Mouse (Mus musculus) spleen, postnatal 10 days (tissue): ENCODE results near the gene Gm15023.
"Not testable (repeated sequence)": the region's sequence is repeated elsewhere in the genome, so short reads cannot be mapped to it uniquely, and the experiment has no call there.

Experiments
- DNase-seq, 2 experiments: peaks; one replicate each; pipeline ENCODE4 v3.0.0; 2021 to 2022; ENCODE audit warnings: low spot score in 2 of 2

Gene Gm15023

DNA sequence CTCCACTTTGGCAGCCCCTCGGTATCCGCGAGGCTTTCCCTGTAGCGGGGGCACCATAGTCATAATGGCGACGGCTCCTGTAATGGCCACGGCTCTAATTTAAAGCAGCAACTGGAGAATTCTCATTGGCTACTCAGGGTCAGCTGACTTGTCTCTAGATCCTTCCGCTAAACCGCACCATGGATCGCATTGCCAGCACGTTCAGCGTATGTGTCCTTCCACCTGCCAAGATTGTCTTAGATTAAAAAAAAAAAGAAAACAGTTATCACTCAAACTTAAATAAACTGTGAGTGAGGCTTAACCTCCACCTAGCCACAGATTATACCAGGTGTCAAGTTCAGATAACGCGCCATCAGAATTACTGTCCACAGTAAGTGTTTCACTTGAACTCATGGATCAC lies at the start of gene Gm15023:
Gene Gm15023, minus strand, starts transcription at position 101 of the 400 bp plus-strand sequence.
- DNase-seq: not testable (repeated sequence)

DNA sequence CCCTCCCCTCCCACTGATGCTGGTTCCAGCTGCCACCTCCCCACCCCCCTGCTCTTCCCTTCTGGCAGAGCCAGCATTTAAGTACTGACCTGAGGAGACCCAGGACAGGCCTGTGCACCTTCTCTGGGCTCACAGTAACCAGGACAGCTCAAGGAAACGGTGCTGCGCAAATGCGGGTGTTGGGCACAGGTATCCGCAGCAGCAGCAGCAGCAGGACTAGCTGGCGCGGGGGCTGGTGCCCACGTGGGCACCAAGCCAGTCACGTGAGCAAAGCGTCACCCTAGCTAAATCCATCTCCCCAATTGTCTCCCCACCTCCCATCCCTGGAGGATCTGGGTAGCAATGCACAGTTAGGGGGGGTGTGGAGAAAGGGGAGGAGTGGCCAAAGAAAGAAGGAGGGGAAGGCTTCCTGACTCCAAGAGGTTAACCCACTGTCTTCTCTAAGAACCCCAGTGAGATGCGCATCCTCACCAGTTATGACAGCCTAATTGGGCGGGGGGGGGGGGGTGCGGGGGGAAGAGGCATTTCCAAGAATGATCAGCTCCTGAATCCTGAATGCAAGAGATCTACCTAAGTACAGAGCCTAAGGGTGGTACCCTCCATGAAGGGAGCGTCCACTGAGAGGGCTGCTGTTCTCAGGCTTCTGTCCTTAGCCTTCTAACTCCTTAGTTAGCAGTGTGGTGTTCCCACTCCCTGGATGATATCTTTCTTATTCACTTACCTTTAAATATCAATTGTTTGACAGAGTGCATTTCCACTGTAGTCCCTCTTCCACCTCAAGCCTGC lies 33.2 kb upstream of the Gm15023 start, which contains the start of gene Tceal6:
Gene Tceal6, minus strand, starts transcription at position 252 of the 786 bp plus-strand sequence.
- DNase-seq: no peak

DNA sequence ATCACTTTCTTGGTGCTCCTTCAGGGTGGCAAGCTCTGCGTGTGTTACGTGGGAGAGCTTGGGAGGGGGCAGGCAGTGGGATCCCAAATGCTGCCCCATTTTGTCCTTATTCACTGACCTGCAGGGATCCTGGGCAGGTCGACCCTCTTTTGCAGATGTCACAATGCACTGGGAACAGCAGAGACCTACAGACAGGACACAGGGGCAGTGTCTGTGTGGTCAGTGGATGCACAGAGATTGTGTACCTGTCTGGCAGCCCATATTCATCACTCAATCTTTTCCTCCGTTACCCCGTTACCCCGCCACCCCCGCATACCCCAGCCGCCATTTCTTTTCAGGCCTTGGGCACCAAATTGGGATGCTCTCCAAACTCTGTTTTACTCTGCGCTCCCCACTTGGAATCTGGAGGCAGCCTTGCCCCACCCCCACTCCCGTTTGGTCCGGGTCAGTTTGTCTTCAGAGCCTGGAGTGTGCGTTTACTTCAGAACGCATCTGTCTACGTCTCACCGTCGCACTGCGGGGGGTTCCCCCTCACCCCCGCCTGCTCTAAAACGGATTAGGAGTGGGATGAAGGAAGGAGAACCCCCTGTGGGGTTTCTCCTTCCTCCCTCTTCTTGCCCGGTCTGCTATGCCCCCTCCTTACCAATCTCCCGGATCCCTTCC lies 32.5 kb upstream of the Gm15023 start:
- DNase-seq: not testable (repeated sequence)

DNA sequence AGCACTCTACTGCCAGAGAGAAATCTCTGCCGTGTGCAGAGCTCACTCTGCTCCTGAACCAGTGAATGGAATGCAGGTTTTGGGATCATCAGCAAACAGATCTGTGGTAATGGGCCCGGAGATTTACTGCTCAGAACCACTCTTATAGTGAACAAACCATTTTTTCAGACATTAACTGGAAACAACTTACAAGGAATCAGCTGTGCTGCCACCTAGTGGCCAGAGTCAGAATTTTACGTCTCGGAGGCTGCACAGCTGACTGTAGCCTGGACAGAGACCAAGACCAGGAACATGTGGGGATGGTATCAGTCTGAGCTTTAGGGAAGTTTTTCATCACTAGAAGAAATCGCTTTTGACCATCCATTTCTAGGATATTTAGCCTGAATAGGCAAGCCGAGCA lies 12.5 kb upstream of the Gm15023 start:
- not testable (repeated sequence) for DNase-seq

DNA sequence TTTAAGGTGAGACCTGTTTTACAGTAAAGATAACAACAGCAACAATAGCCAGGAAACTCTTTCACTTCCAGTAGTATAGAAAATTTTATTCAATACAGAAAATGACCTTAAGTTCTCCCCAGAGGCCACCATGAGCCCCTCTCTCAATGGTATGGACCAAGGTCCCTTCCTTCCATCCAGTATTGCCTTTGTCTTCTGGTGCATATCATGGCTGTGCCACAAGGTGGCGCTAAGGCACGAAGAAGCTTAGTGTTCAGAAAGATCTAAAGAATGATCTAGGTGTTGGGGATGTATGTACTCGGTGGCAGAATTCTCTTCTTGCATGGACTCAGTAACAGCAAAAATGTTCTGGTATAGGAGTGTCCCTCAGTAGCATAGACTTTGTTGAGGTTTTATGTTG lies 11.2 kb upstream of the Gm15023 start:
- DNase-seq: not testable (repeated sequence)
